Mouse (Mus musculus): ENCODE data around the gene Pnmal1.
A peak's percentile ranks its signal among the peaks of the same experiment; 100 is the strongest.

- TF ChIP-seq POLR2A (IDR thresholded peaks at IDR 0.05; ENCODE audit: extremely low read depth, insufficient read depth, low read length) (peak; percentile 93), CTCF (IDR thresholded peaks at IDR 0.05; ENCODE audit: extremely low read depth, insufficient read depth, low read length) (no peak)
These were observed 35.2 kb upstream of the Pnmal1 start, which contains the start of gene Calm3 for GRCm38 (mm10) chr7:16924037-16924834.
